Mouse (Mus musculus) olfactory bulb, adult 2 months (tissue): ENCODE results near the gene Cxcl10.

Experiments used
- CTCF ChIP-seq: fragments of 200-500 bp; IDR thresholded peaks from 2 replicates; pipeline ENCODE4 v1.5.1; 2012; ENCODE audit warnings: low read depth, mild to moderate bottlenecking, low read length, moderate library complexity; ENCODE audit not compliant: insufficient read depth
- POLR2A ChIP-seq: fragments of 200-500 bp; IDR thresholded peaks from 2 replicates; pipeline ENCODE4 v1.6.1; 2012; ENCODE audit warnings: mild to moderate bottlenecking, low read depth, low read length, moderate library complexity; ENCODE audit not compliant: insufficient read depth

GRCm38 (mm10) chr5:92345006-92345405 lies 3.7 kb downstream of the Cxcl10 start:
- TF ChIP-seq POLR2A (no peak), CTCF (no peak)
